Mouse (Mus musculus) olfactory bulb, adult 2 months (tissue): ENCODE data around the gene Nmur1. TPM values are rescaled to one million over a fixed set of nuclear protein-coding genes. Genes with fewer than 3 reads are reported as not detected.
A peak's percentile ranks its signal among the peaks of the same experiment; 100 is the strongest.

ENCODE experiments used
- H3K27ac ChIP-seq: fragments of 200-500 bp; 2 replicates; pipeline ENCODE4 v1.5.1; 2012; ENCODE audit warnings: low read depth, low read length; ENCODE audit not compliant: insufficient read depth
- H3K4me1 ChIP-seq: fragments of 200-500 bp; 2 replicates; pipeline ENCODE4 v1.6.1; 2012; ENCODE audit warnings: low read length; ENCODE audit not compliant: control insufficient read depth, insufficient read depth
- H3K4me3 ChIP-seq: fragments of 200-500 bp; 2 replicates; pipeline ENCODE4 v1.5.1; 2012; ENCODE audit warnings: mild to moderate bottlenecking, low read depth, low read length, moderate library complexity; ENCODE audit not compliant: insufficient read depth
- CTCF ChIP-seq: fragments of 200-500 bp; IDR thresholded peaks from 2 replicates; pipeline ENCODE4 v1.5.1; 2012; ENCODE audit warnings: low read depth, mild to moderate bottlenecking, low read length, moderate library complexity; ENCODE audit not compliant: insufficient read depth
- POLR2A ChIP-seq: fragments of 200-500 bp; IDR thresholded peaks from 2 replicates; pipeline ENCODE4 v1.6.1; 2012; ENCODE audit warnings: mild to moderate bottlenecking, low read depth, low read length, moderate library complexity; ENCODE audit not compliant: insufficient read depth
- WGBS: fragments of 180-500 bp; shearing (Covaris S2); methylation state at CpG from one replicate; pipeline ENCODE4 v1.1.7; 2018; 5-methylcytosine and 5-hydroxymethylcytosine counted together
- polyA plus RNA-seq: library from polyadenylated mRNA; stranded (reverse); fragments of >200 nt; gene quantifications from 2 replicates; pipeline ENCODE4 v1.2.4, GENCODE M21; 2012; ENCODE audit warnings: low replicate concordance; ENCODE audit not compliant: missing spikeins, insufficient read depth, insufficient read length

The Nmur1 gene
- polyA plus RNA-seq, 1 experiment: not detected

GRCm38 (mm10) chr1:86381027-86381426 lies 45.0 kb downstream of the Nmur1 start:
- TF ChIP-seq POLR2A: no peak
- TF ChIP-seq CTCF: peak; percentile 53; the same call in 1 of the 2 replicates
- H3K4me3 ChIP-seq: no peak overlapping the region
- peaks cover 15% of the 10 kb centered on the region for H3K4me1 ChIP-seq
- 40% methylated on average over 13 of the region's 13 CpGs for WGBS
- H3K27ac ChIP-seq: no peak overlapping the region

DNA sequence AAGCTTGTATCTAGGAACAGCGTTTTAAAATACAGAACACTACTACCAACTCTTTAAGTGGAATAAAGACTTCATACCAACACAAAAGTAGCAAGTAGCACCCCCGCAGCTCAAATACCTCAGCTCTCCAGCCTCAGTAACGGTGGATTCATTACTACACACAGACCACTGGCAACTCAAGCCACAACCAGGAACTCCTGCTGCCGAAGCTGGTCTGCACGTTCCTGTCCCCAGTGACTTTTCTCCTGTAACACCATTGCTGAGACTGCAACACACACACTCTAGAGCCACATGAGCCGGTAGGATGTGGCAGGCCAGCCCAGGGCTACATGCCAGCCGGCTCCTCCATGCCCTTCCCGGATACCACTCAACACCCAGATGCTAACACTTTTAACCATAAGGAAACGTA lies 46.9 kb downstream of the Nmur1 start:
- WGBS: 44% methylated on average over 9 of the region's 9 CpGs
- TF ChIP-seq CTCF (no peak), POLR2A (no peak)
- no peak overlapping the region for H3K27ac ChIP-seq
- no peak overlapping the region for H3K4me3 ChIP-seq
- peaks cover 15% of the 10 kb centered on the region for H3K4me1 ChIP-seq

DNA sequence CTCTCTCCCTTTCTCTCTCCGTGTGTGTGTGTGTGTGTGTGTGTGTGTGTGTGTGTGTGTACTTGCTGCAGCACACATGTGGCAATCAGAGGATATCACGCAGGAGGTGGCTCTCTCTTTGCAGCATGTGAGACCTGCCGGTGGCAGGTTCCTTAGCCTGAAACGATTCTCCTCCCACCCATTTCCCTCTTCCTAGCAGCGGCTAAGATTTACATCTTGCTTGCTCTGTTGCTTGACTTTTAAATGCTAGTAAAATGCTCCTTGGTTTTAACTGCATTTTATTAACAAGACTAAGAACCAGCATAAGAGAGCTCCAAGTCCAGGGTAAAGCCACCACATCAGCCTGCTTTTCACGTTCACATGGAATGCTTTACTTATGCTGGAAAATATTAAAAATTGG lies 47.4 kb downstream of the Nmur1 start:
- Histone ChIP-seq H3K4me1 (peaks cover 15% of the 10 kb centered on the region), H3K27ac (no peak overlapping the region), H3K4me3 (no peak overlapping the region)
- TF ChIP-seq CTCF (no peak), POLR2A (no peak)
- WGBS: 29% methylated on average over 6 of the region's 6 CpGs

DNA sequence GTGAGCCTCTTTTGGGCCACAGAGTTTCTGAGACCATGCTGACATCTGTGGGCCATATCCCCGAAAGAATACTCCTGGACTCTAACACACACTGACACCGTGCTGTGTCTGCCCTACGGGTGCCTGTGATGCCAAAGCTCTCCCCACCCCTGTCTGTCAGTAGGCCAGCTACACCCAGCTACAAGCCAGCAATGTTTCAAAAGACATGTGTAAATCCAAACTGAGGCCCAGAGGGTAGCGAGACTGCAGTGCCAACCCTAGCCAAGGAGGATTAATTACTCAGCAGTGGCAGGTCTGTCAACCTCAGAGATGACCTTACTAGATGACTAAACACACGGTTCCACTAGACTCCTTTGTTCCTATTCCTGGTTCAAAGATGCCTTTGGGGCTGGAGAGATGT lies 49.7 kb downstream of the Nmur1 start:
- Histone ChIP-seq H3K4me1 (peaks cover 15% of the 10 kb centered on the region), H3K4me3 (no peak overlapping the region), H3K27ac (no peak overlapping the region)
- WGBS: 75% methylated on average over 5 of the region's 5 CpGs
- TF ChIP-seq CTCF (no peak), POLR2A (no peak)

DNA sequence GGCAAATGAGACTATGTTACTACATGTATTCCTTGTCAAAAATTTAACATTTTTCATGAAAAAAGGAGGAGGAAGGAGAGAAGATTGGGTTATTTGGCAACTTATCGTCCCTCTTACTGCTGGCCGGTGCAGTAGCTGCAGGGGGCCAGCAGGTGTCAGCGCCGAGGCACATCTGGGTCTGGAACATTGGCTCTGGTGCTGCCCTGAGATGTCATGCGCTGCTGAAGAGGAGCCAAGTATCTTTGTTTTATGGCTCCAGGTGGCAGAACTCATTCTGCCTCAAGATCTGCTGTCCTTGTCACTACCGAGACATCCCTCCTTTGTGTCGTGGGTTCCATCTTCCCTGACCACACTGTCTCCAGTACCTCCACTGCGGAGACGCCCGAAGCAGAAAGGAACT lies 54.0 kb downstream of the Nmur1 start:
- Histone ChIP-seq H3K4me3 (no peak overlapping the region), H3K27ac (no peak overlapping the region), H3K4me1 (no peaks in the 10 kb centered on the region)
- WGBS: 50% methylated on average over 10 of the region's 10 CpGs
- TF ChIP-seq CTCF (peak; percentile 79), POLR2A (no peak)

DNA sequence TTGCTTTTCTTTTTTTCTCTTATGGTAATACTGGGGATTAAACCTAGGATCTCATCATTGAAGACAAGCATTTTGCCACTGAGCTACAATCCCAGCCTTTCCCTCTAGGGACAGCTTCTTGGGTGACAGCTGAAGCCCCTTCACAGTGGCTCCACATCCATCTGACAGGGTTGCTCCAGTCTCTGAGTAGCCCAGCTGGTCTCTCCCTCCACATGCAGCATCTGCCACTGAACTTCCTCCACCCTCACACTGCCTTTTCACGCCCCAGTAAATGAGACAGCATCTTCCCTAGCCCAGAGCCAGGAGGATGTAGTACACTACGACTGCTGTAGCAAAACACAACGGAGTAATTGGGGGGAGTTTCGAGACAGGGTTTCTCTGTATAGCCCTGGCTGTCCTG lies 57.9 kb downstream of the Nmur1 start:
- no peaks in the 10 kb centered on the region for H3K4me1 ChIP-seq
- WGBS: 55% methylated on average over 4 of the region's 4 CpGs
- no peak for TF ChIP-seq CTCF
- no peak for TF ChIP-seq POLR2A
- H3K4me3 ChIP-seq: no peak overlapping the region
- H3K27ac ChIP-seq: no peak overlapping the region

- TF ChIP-seq POLR2A (no peak), CTCF (no peak)
- Histone ChIP-seq H3K27ac (no peak overlapping the region), H3K4me3 (no peak overlapping the region), H3K4me1 (peaks cover 5% of the 10 kb centered on the region)
- WGBS: 26% methylated on average over 6 of the region's 6 CpGs
These were observed 62.4 kb downstream of the Nmur1 start for GRCm38 (mm10) chr1:86363671-86364070.

GRCm38 (mm10) chr1:86361852-86362615 lies 64.0 kb downstream of the Nmur1 start:
- TF ChIP-seq CTCF: no peak
- TF ChIP-seq POLR2A: no peak

DNA sequence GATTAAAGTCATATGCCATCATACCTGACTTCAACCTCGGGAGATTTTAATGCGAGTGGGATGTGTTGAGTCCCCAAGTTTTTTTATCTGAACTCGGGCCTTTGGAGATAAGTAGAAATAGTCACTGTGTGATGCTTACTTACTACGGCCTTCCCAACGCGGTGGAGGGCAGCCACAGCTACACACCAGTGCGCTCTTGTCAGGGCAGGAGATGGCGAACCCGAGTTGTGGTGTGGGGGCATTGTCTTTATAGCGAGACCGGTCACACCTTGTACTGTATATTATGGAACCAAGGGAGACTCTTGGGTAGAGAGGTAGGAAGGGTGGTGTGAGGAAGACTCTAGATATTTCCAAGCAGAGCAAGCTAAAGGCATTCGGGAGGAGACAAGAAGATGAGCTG lies 65.6 kb downstream of the Nmur1 start:
- Histone ChIP-seq H3K4me3 (peak overlapping the region; percentile 70), H3K27ac (no peak overlapping the region), H3K4me1 (peaks cover 7% of the 10 kb centered on the region)
- 20% methylated on average over 12 of the region's 12 CpGs for WGBS
- no peak for TF ChIP-seq CTCF
- TF ChIP-seq POLR2A: no peak

More at GRCm38 (mm10) chr1:86361852-86362615, 64.0 kb downstream of the Nmur1 start:
- Histone ChIP-seq H3K27ac (no peak overlapping the region), H3K4me3 (no peak overlapping the region), H3K4me1 (peaks cover 7% of the 10 kb centered on the region)
- 93% methylated on average over 4 of the region's 4 CpGs for WGBS

DNA sequence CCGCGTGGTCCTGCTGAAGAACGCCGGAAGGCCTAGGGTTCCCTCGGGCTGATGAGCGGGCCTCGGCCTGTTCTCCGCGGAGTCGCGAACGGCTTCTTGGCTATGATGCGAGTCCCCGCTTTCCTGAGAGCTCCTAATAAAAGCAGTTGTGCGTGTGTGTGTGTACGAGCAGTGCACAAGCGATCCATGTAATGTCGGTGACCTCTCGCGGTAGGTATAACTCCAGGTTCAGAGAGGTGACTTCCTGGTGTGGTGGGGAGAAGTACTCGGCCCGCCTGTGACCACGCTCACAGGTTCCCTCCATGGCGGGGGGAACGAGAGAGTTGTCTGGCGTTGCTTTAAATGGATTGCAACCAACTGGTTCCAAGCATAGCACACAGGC lies 66.2 kb downstream of the Nmur1 start:
- no peak for TF ChIP-seq CTCF
- TF ChIP-seq POLR2A: no peak
- H3K4me1 ChIP-seq: peaks cover 7% of the 10 kb centered on the region
- WGBS: under 1% methylated on average over 26 of the region's 26 CpGs

More for the DNA sequence above, 66.2 kb downstream of the Nmur1 start:
- no peak overlapping the region; the same call in 1 of the 2 replicates for H3K27ac ChIP-seq
- H3K4me3 ChIP-seq: peak overlapping the region; percentile 70
